Mouse (Mus musculus) testis, postnatal 14 days (tissue): ENCODE results near the gene Pcp2.
"Not testable (repeated sequence)": the region's sequence is repeated elsewhere in the genome, so short reads cannot be mapped to it uniquely, and the experiment has no call there.

Experiments
- DNase-seq: peaks from one replicate; pipeline ENCODE4 v3.0.0; 2021; ENCODE audit warnings: low spot score

Pcp2 gene

DNA sequence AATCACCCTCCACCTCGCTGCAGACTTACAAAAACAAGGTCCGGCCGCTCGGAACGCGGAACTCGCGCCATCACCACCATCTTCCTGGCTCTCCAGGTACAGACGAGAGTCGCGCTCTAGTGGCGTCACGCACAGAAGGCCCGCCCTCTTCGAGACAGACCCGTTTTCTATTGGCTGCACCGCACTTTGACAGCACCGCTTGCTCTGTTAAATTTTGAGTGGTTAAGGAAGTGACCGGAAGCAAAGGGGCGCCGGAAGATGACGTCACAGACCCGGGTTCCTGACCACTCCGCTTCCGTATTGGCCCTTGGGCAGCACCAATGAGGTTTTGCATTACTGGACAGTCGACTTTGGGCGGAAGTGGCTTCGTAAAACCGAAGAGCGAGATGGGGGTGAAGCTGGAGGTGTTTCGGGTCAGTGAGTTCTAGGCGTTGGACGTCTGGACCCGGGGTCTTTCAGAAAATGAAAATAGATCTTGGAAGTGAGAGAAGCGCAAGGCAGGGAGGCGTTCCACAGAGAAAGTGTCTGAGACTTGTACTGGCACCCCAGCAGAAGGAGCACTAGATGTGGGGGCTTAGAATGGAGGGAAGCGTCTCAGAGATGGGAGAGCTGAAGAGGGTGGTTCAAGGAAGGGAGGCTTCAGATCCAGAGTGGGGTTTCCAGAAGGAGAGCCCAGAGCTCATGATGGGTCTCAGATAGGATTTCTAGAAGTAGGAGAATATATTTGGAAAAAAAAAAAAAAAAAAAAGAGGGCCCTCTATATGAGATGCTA is 4.0 kb downstream of the Pcp2 start, which contains the start of the genes Xab2 and Pet100:
TSS of gene Xab2 (minus strand) at position 118 of the 772 bp plus-strand sequence.
TSS of gene Pet100 (plus strand) at position 350 of the 772 bp plus-strand sequence.
- DNase-seq = peak; percentile 98

DNA sequence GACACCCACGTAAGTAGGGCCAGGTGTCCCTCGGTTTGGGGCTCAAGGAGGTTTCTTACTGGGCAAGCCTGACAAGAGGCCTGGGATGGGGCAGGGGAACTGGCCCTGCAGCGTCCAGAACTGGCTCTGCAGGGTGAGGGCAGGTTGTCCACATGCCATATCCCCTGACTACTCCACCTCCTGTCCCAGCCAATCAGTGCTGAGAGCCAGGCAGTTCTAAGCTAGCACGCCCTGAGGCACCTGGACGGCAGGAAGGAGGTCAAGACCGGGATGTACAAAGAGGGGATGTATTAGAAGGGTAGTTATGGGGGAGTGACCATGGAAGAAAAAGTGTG is 15.6 kb downstream of the Pcp2 start:
- no peak for DNase-seq

DNA sequence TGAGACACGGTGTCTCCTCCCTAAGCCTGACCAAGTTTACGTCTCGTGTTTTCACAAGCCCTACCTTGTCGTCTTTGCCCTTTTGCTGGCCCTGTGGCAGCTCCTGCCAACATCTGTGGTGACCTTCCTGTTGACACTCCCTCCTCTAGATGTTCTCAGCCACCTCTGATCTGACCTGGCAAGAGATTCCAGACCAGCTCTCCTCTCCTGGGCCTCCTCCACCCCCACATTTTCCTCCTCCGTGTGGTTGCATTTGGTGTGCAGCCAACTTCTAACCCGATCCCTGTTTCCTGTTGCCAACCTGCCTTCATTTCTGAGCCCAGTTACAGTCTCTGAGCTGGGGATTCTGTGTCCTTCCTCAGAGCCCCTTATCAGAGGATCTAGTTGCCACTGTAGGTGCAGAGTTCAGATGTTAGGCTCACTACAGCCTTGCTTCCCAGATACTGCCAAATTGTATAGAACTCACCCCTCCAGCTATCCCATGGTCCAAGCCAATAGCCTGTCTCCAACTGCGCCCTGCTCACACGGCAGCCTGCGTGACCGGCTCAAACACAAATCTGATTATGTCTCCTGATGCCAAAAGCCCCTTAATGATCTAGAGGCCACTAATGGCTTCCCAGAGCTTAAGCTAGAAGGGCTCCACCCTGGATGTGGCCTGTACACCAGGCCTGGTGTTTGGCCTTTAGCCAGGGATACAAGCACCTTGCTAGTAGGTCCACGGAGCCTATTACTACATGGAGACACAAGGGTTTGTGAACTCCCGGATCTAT is 16.1 kb downstream of the Pcp2 start:
- peak; percentile 78 for DNase-seq

DNA sequence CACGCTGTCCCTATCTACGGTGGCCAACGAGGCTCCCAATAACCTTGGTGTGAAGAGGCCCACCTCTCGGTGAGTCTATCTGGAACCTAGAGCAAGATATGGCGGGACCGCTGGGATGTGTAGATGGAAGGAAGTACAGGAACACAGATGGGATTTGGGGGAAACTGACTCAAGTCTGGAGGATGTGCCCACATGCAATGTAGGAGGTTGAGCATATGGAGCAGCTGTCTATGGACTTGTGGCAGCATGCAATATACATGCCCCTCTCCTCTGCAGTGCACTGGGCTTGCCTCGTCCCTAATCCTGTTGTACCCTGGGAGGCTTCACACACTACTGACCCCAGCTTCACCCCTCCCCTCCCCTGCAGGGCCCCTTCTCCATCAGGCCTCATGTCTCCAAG is 17.5 kb downstream of the Pcp2 start:
- no peak for DNase-seq

DNA sequence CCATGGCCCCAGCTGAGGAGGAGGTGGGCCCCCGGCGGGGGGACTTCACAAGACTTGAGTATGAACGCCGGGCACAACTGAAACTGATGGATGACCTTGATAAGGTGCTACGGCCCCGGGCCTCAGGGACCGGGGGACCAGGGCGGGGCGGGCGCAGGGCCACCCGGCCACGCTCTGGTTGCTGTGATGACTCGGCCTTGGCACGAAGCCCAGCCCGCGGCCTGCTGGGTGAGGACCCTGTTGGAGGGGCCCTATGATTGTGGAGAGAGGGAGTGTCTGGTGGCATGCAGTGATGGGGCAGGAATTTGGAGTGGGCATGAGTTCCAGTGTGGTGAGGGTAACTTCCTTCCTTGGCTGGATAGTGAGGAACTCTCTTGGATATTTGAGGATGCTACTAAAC is 18.8 kb downstream of the Pcp2 start:
- no peak for DNase-seq

DNA sequence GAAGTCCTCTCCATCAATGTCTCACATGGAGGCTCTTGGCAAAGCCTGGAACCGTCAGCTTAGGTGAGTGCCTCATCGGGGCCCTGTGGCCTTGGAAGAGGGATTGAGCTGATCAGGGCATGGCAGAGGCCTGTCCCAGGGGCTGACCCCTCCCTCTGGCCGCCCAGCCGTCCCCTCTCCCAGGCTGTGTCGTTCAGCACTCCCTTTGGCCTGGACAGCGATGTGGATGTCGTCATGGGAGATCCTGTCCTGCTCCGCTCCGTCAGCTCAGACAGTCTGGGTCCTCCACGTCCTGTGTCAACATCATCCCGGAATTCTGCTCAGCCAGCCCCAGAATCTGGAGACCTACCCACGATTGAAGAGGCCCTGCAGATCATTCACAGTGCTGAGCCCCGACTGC is 21.9 kb downstream of the Pcp2 start:
- no peak for DNase-seq

DNA sequence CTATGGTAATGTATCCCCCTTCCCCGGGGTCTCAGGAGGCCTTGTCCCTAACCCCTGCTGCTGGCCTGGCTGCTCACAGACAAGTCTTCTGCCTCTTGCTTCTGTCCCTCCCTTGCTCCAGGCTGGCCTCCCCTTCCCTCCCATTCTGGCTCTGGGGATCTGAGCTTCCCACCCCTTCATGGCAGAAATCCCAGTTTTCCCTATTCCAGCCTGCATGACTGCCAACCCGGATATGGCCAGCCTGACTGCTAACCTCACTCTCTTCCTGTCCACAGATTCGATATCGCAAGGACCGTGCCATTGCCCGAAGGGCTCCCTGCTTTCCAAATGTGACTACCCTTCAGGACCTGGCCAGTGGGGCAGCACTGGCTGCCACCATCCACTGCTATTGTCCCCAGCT is 24.9 kb downstream of the Pcp2 start:
- DNase-seq = peak; percentile 29

DNA sequence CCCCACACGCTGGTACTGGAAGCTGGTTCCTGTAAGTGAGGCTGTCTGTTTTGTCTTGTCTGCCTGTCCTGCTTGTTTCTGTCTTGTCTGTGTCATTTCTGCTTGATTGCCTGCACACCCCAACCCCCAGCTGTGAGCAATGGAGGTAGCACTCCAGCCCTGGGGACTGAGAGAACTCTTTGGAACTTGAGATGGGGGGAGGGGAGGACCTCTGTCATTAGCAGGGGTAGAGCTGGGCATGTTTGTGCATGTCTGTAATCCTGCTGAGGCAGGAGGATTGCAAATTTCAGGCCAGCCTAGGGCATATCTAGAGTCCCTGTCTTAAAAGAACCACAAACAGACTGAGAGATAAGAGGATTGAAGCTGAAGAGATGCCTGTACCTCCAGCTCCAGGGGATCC is 26.1 kb downstream of the Pcp2 start:
- DNase-seq = no peak

DNA sequence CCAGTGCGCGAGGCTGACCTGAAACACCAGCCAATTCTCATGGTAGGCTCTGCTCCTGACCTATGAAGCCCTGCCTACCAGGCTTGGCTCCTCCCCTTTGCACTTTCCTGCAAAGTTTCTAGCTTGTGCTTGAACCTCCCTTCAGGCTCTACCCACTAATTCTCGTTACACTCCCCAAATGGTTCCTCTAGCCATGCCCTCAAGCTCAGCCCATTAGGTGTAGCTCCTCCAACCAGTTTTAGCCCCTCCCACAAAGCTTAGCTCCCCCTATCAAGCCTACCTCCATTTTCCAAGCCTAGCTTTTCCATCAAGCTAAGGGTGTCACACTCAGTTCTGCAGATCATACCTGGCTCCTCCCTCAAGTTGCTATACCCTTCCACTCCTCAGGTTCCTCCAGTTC is 27.3 kb downstream of the Pcp2 start:
- DNase-seq = no peak

DNA sequence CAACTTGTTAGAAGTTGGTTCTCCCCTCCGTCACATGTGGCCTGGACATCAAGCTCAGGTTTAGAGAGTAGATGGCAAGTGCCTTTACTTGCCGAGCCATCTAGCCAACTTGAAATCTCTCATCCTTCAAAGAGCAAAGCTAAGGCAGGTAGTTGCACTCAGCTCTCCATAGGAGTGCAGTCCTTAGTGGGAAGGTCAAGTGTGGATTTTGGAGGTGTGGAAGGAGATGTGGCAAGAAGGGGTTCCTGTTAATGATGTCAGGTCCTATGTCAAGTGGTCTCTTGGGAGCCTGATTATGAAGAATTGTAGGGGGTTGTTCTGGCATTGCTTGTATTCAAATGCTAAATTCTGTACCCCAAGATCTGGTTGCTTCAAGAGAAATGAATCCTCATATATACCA is 30.9 kb downstream of the Pcp2 start:
- no peak for DNase-seq

DNA sequence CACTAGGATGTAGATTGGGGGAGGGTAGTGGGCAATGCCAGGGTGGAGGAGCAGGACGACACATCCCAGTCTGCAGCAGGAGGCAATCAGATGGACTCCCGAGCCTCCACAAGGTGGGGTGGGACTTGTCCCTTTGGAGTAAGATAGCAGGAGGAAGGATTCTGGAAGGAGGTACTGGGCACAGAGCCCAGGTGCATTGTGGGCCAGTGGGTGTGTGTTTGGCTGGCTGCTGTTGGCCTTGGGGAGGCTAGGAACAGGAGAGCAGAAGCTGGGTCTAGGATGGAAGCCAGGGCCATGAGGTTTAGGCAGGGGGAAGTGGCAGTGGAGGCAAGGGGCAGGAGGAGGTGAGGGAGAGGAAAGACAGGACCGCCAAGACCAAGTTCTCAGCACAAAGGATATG is 31.9 kb downstream of the Pcp2 start:
- peak; percentile 74 for DNase-seq

DNA sequence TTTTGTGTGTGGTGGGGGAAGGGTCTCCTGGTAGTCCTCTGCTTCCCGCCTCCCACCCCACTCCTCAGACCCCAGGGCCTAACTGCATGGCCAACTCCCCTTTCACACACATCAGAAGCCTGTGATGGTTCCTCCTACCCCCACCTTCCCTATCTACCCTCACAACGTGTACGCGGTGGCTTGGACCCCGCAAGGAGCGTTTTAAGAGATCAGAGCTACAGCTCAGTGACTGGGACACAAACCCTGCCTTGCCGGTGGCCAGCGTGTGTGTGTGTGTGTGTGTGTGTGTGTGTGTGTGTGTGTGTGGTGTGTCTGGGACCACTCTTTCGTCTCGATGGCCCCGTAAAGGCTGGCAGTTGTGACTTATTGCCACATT is 37.1 kb downstream of the Pcp2 start:
- DNase-seq = no peak

DNA sequence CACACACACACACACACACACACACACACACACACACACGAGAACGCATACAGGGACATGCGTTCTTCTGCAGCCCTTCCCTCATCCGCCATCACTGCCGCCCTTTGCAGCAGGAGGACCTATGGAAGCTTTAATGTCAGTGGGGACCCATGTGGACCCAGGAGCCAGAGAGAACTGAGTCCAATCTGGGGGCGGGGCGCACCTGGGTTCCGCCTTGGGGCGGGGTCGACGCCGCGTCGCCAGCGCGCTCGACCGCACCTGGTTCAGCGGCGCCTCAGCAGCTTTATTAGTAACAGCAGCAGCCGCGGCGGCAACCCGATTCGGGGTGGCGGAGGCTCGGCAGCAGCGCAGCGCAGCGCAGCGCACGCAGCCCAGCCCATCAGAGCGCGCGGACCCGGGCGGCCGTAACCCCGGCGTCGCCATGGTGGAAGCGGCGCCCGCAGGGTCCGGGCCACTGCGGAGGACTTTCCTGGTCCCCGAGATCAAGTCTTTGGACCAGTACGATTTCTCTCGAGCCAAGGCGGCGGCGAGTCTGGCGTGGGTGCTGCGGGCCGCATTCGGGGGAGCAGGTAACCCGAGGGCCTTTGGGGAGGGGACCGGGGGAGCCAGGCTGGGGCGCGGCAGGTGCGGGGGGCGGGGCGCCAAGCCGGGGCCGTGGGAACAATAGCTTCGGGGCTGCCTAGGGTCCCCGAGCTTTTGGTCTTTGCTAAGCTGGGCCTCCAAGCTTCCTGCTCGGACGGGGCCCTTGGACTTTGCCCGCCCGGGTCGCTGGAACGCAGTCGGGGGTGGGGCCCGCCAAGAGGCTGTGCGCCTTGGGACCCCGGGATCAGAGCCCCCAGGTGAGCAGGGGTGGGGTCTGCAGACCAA is 37.7 kb downstream of the Pcp2 start:
- peak; percentile 26 for DNase-seq

DNA sequence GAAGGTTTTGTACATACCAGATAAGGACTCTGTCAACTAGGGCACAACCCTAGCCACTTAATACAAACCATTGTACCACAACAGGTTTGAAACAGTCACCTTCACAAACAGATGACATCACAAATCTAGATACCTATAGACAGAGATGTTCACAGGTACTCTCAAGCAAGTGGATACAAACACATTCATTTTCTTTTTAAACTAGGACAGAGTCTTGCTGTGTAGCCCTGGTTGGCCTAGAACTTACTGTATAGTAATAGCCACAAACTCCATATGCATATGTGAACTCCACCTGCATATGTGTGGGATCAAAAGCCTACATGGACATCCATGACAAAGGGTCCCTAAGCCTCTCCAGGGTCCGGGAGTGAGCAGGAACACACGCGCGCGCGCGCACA is 38.4 kb downstream of the Pcp2 start, which contains the start of gene Camsap3:
TSS of gene Camsap3 (plus strand) at position 301 of the 398 bp plus-strand sequence.
- DNase-seq = no peak

DNA sequence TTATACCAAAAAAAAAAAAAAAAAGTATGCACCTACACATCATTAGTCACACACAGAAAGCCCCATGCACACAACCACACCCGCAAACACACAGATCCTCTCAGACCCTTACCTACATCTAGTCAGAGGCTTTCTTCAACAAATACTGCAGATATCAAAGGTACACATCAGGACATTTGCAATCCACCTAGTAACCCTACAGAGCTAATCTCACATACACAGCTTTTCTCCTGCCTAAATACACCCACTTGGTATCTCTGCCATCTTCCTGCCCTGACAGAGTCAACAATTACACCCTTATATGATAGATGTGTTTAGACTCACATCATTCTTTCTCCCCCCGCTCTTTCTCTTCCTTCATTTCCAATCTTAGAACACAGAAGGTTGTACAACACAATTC is 38.9 kb downstream of the Pcp2 start:
- no peak for DNase-seq

DNA sequence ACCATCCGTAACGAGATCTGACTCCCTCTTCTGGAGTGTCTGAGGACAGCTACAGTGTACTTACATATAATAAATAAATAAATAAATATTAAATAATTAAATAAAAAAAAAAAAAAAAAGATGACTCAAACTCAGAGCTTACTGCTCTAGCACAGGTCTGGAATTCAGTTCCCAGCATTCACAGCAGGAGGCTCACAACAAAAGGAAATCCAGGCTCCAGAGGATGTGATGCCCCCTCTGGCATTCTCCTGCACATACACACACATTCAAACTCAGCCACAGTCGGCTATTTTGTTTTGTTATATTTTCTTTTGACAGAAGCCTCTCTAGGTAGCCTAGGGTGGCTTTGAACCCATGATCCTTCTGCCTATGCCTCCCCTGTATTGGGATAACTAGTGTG is 43.4 kb downstream of the Pcp2 start:
- DNase-seq = not testable (repeated sequence)

DNA sequence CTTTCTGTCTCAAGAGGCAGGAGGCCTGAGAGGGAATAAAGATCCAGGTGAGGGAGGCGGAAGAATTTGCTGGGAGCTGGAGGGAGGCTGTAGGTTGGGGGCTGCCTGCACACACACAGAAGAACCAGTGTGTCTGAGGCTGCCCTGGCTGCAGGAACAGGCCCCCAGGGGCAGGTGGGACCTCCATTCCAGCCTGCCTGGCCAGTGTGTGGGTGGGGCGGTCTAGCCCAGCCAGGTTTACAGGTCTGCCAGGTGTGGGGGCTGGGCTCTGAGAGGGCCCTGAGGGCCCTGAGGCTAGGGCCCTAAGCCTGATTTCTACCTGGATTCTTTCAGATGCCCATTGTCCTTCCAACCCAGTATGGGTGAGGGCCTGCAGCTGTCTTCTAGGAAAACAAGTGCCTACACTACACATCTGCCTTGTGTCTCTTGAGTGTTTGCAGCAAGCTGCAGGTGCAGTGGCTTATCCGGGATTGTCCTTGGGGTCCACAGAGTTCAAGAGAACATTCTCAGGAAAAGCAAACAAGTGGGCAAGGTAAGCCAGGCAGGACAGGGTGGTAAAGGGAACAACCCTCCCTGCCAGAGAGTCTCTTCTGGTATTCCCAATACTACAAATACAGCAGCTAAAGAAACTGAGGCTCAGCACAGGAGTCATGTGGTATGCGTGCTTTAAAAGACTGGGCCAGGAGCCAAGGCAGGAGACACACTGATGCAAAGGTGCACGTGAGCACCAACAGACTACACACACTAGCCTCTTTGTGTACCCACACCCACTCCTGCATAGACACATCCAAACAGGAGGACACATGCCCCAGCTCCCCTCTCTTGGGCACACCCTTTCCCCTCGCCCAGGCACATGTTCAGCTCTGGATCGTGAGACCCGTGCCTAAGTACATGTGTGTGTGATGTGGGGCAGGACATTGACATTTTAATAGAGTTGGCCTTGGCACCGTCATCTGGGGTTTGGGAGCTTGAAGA is 45.7 kb downstream of the Pcp2 start:
- DNase-seq = no peak

DNA sequence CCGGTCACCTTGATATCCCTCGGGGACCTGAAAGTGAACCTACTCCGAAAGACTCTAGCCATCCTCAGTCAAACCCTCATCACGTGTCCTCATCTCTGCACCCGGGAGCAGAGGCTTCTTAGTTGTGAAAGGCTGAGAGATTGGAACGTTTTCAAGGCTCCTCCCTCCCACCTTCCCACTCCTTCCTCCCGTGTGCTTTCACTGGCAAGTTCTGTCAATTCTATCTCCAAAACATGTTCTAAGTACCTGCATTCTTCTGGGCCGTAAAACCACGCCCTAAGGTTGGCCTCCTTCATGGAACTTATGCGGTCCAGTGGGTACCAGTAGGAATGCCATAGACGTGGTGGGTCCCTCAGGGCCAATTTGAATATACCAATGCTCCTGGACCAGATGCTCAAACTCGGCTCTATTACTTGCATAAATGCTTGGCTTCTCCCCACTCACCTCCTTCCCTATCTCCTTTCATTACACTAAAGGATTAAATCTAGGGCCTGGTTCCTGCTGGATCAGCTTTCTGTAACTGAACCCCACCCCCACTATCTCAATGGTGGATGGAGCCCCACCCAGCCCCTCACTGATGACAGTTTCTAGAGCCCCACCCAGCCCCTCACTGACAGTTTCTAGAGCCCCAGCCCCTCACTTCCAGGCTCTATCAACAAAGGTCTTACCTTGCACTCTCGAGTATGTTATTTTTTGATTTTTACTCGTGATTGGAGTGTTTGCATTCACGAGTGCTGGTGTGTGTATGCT is 49.0 kb downstream of the Pcp2 start:
- no peak for DNase-seq

DNA sequence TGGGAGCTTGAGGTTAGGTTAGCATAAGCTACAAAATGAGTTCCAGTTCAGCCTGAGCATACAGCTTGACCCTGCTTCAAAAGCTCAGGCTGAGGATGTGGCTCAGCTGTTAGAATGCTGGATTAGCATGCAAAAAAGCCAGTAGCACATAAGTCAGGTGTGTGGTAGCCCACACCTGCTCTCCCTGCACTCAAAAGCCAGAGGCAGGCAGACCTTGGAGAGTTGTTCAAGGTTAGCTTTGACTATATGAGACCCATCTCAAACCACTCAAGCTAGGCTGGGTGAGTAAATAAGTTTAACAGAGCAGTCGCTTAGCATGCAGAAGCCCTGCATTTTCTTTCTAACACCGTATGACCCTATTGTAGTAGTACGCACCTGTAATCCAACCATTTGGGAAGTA is 50.8 kb downstream of the Pcp2 start:
- no peak for DNase-seq
